Mouse (Mus musculus): Measurements from ENCODE around the gene Tyms. TPM values are rescaled to one million over a fixed set of nuclear protein-coding genes. Genes with fewer than 3 reads are reported as not detected.

Gene Tyms
- 74.7 and 89.0 TPM in 2 replicates for polyA plus RNA-seq (2015; fragmentation: Nextera tagmentation; extraction: Ambion mirVana)

DNA sequence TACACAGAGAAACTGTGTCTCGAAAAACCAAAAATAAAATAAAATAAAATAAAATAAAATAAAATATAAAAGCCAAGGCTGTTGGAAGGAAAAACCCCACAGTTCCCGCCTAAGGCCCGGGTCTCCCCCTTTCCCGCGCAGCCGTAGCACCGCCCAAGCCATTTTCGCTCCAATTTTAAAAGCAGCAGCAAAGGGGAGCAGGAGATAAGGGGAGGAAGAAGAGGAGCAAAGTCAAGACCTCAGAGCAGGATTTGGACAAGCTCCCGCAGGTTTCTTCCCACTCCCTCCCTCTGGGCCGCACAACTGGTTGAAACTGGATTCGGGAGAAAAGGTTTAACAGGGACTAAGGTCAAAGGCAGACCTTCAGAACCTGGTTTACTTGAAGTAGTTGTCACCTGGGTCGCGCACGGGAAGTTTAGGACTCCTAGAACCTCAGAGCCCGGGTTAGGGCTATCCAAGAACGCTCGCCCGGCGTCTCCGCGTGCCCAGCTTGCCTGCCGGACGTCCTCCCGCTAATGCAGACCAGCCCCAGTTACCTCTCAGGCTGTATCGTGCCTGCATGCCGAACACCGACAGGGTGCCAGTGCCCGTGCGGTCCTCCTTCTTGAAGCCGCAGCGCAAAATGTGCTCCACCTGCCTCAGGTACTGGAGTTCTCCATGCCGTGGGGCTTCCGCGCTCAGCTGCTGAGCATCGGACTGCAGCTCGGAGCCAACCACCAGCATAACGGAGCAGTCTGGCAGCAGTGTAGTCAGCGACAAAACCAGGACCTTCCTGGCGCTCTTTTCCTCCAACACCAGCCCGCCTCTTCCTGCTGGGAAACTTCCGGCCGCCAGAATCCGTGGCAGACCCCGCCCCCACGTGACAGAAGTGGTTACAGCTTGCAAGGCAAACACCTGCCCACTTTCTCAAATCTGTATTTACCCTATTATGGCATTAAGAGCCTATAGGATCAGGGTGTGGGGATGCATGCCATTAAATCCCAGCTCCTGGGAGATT lies at the start of gene Tyms:
Tyms (minus strand) TSS at position 793 of the 997 bp plus-strand sequence.

DNA sequence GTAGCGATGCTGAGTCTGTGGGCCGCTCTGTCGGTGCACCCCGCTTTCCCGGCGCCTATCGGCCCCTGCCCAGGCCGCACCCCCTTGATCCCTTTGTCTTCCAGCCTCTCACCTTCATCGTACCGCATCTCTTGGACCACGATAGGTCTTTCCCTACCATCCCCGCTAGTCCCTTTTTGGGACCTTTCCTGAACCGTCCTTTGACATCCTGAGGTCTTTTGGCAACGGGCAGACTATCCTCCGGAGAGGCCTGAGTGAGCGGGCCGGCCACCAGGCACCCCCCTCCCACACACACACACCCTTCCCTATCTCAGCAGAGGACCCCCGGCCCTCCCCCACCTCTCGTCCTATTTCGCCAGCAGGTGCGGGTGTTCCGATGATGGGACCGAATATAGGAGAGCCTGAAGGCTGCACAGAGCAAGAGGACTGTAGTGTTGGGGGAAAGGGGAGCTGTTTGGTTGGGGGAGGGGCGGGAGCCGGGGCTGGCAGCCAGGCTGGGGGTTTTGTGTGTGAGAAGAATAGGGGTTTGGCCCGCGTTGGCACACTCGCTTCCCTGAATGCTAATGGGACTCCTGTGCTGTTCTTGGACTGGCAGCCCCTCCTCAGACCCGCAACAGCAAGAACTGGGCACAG lies 32.4 kb upstream of the Tyms start, which contains the start of gene 3110082J24Rik:
3110082J24Rik (minus strand) TSS at position 419 of the 633 bp plus-strand sequence.

DNA sequence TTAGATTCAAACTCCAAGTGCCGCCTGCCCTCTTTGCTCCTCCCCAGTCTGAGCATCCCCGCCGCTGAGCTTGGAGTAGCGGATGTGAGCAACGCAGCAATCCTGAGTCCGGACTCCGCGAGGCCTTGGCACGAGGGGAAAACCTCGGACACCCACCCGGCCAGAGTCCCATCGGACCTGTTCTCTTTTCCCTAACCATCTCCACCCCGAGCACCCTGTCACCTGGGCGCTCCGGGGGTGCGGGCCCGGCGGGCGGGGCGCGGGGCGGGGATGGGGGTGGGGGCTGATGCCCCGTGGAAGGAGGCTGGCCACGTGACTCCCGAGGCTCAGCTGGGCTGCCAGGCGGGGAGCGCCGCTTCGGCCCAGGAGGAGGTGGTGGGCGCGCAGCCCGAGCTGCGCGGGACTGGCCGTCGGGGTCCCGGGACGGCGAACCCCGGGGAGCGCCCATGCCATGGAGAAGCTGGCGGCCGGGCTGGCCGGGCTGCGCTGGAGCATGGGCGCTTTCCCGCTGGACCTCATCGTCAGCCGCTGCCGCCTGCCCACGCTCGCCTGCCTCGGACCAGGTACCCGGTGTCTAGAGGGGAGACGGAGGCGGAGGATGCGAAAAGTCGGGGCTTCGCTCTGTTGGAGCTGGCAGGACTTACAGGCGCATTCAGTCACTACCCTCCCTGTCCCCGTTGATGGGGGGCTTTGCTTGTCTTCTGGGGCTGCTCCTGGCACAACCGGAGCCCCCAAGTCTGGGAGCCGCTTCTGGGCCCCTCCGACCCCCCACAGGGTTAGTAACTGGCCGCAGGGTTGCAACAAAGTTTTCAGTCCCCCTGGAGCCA lies 31.6 kb upstream of the Tyms start, which contains the start of gene Garem2:
Garem2 (plus strand) TSS at position 321 of the 827 bp plus-strand sequence.

DNA sequence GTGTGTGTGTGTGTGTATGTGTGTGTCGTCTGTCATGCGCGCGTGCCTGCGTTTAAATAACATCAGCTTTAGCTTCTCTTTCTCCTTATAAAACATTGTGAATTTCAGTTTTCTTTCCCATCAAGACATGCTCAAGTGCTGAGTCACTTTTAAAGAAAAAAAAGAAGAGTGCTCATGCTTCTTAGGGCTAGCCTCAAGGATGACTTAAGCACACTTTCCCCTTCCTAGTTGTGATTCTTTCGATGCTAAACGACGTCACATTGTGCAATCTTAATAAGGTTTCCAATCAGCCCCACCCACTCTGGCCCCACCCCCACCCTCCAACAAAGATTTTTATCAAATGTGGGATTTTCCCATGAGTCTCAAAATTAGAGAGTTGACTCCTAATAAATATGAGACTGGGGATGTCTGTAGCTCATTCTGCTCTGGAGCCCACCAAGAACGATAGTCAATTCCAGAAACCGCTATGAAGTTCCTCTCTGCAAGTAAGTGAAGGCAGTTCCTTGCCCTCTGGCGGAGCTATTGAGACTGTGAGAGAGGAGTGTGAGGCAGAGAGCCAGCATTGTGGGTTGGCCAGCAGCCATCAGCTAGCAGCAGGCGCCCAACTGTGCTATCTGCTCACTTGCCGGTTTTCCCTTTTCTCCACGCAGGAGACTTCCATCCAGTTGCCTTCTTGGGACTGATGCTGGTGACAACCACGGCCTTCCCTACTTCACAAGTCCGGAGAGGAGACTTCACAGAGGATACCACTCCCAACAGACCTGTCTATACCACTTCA lies 60.5 kb downstream of the Tyms start, which contains the start of gene Il6:
Il6 (plus strand) TSS at position 389 of the 778 bp plus-strand sequence.

Other genes with a start within 250 kb of the Tyms start
- gene Il6, start 60.5 kb downstream of the Tyms start, polyA plus RNA-seq (2015; fragmentation: Nextera tagmentation; extraction: Ambion mirVana) = 0.26 and 1.6 TPM in 2 replicates
- 0.08 and 0.10 TPM in 2 replicates for gene Garem2, start 31.5 kb upstream of the Tyms start, polyA plus RNA-seq (2015; fragmentation: Nextera tagmentation; extraction: Ambion mirVana)
- gene 3110082J24Rik, start 32.5 kb upstream of the Tyms start, polyA plus RNA-seq (2015; fragmentation: Nextera tagmentation; extraction: Ambion mirVana) = not detected in 2 replicates
- gene Hadha, start 81.5 kb upstream of the Tyms start, polyA plus RNA-seq (2015; fragmentation: Nextera tagmentation; extraction: Ambion mirVana) = 111 and 122 TPM in 2 replicates
- gene Hadhb, start 81.6 kb upstream of the Tyms start, polyA plus RNA-seq (2015; fragmentation: Nextera tagmentation; extraction: Ambion mirVana) = 154 and 164 TPM in 2 replicates
- gene Adgrf3, start 132.1 kb upstream of the Tyms start, polyA plus RNA-seq (2015; fragmentation: Nextera tagmentation; extraction: Ambion mirVana) = 0.13 and 0.29 TPM in 2 replicates
- gene Selenoi, start 159.0 kb upstream of the Tyms start, polyA plus RNA-seq (2015; fragmentation: Nextera tagmentation; extraction: Ambion mirVana) = 21.4 and 23.9 TPM in 2 replicates
- 0.10 and 0.43 TPM in 2 replicates for gene Drc1, start 207.8 kb upstream of the Tyms start, polyA plus RNA-seq (2015; fragmentation: Nextera tagmentation; extraction: Ambion mirVana)

Data from urinary bladder, postnatal 0 days (tissue).